Comparison of ENCODE assay signal across 14 mouse cellular contexts in genomic region chr6:100968080-100968856, GRCm38 (mm10).
A peak's percentile ranks its signal among the peaks of the same experiment; 100 is the strongest.
DNase-seq lines count a peak whose midpoint lies in the region; ATAC-seq lines count a peak whose summit lies in the region.
"Had no signal": no experiment of that assay in that cellular context is flagged by ENCODE, and none has a peak within 500 bp of the region (broad histone marks: within the 10 kb centered on the region; RNA-seq: fewer than 3 reads in every experiment).

No protein-coding gene starts in this region.

- H3K9me3 ChIP-seq in liver, embryonic 12.5 days (replicated peaks): no peaks in the 10 kb centered on the region
- H3K9me3 ChIP-seq: limb, embryonic 12.5 days; neural tube, embryonic 12.5 days had no signal

- peak; percentile 42 for DNase-seq in heart, adult 11 months
- DNase-seq in heart, postnatal 14 days: no peak
- peak; percentile 20 for DNase-seq in right cerebral cortex, adult 18-20 months
- no peak for DNase-seq in right cerebral cortex, postnatal 14 days
- DNase-seq in layer of hippocampus, adult 9-11 months: peak; percentile 81
- DNase-seq in thymus, postnatal 10 days (ENCODE audit: low spot score in 2 of 2): no peak
- DNase-seq: adrenal gland, postnatal 14 days; cerebellum, adult 9-11 months; gastrocnemius, postnatal 10 days; thymus, adult 2 months had no signal

- H3K36me3 ChIP-seq in liver, embryonic 12.5 days: no peaks in the 10 kb centered on the region
- H3K36me3 ChIP-seq: limb, embryonic 12.5 days; neural tube, embryonic 12.5 days had no signal

- H3K4me3 ChIP-seq in liver, embryonic 12.5 days: no peak overlapping the region
- H3K4me3 ChIP-seq: limb, embryonic 12.5 days; neural tube, embryonic 12.5 days had no signal

- WGBS in liver, embryonic 12.5 days (ENCODE audit: insufficient replicate concordance): 57% methylated on average over 12 of the region's 12 CpGs

- ATAC-seq in liver, embryonic 12.5 days: no peak

- no peak overlapping the region for H3K27ac ChIP-seq in liver, embryonic 12.5 days
- H3K27ac ChIP-seq: limb, embryonic 12.5 days; liver, embryonic 14.5 days; neural tube, embryonic 12.5 days had no signal

- no peak overlapping the region for H3K9ac ChIP-seq in liver, embryonic 12.5 days
- H3K9ac ChIP-seq: limb, embryonic 12.5 days; liver, embryonic 14.5 days; neural tube, embryonic 12.5 days had no signal

- H3K4me2 ChIP-seq in liver, embryonic 12.5 days: no peak overlapping the region
- H3K4me2 ChIP-seq: limb, embryonic 12.5 days; neural tube, embryonic 12.5 days had no signal

- intact Hi-C loops in heart, postnatal 14 days (cut with DNase I): no loop called here

- no peaks in the 10 kb centered on the region for H3K27me3 ChIP-seq in liver, embryonic 12.5 days (replicated peaks)

- no peaks in the 10 kb centered on the region for H3K4me1 ChIP-seq in liver, embryonic 12.5 days

Comparison
In these comparisons a context has a peak if more than half of its experiments do, and no peak if none do; other contexts are left out.
1. DNase-seq: peak in heart, adult 11 months (single experiment), right cerebral cortex, adult 18-20 months (single experiment) and layer of hippocampus, adult 9-11 months (single experiment); none in heart, postnatal 14 days (0 of 2), right cerebral cortex, postnatal 14 days (single experiment) and thymus, postnatal 10 days (0 of 2).